Mouse (Mus musculus) lung, postnatal 4 days (tissue): ENCODE measurements at regions not wholly inside any gene's neighbourhood (a gene's known extent, or its start where the extent isn't known, plus 50 kb on each side); places are given as distances from the start of the nearest gene placed in this dataset.

Experiments used
- DNase-seq, 2 experiments: peaks; one replicate each; pipeline ENCODE4 v3.0.0; 2021

DNA sequence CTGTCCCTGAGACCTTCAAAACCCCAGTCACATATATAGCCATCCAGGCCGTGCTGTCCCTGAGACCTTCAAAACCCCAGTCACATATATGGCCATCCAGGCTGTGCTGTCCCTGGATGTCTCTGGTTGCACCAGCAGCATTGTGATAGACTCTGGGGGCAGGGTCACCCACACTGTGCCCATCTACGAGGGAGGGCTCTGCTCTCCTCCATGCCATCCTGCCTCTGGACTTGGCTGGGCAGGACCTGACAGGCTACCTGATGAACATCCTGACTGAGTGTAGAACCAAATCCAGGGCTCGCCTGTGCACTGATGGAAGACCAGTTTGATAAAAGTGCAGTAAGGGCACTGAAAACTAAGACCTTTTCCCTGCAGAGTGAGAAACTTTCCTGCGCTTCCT is 63.1 kb upstream of the S1pr3 start:
- no peak for DNase-seq

DNA sequence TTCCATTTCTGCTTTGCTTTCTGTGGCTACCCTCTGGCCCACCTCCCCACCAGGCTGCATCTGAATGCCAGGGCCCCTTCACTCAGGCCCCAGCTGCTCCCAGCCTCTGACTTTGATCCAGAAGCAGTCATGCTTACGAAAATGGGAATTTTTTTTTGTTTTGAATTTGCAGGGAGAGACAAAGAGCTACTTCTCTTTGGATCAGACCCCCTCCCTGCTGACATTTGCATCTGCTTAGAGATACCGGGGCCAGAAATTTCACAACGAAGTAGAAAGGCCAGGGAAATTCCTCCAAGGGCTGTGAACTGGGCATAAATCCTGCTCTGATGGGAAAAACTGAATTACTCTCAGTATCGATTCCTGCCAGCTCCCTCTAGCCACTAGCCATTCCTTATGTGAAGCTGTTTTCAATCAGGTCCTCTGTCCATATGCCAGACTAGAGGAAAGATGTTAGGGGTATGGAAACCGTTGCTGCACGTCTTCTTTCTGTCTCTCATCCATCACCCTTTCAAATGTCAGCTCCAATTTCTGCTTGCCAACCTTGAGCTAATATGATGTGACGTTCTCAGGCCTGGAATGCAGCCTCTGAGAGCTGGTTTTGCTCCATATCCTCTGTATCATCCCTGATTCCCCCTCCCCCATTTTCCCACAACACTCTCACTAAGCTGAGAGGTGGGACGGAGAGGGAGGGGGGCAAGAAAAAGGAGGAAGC is 62.4 kb upstream of the S1pr3 start:
- peak in 1 of 2 experiments; percentile 42 for DNase-seq

DNA sequence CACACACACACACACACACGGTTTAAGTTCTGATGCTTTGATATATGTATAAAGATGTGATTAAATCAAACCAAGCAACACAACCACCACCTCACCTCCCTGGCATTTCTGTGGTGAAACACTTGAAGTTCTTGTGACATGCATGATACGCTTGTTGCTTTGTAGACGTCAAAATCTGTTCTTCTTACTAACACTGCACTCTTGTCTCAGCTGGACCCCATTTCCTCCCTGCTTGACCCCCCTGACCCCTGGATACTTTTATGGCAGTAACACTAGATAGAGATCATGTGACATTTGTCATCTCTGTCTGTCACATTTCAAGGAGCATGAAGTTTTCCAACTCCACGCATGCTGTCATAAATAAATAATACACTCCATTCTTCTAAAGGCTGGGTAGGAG is 59.7 kb upstream of the S1pr3 start:
- no peak for DNase-seq

DNA sequence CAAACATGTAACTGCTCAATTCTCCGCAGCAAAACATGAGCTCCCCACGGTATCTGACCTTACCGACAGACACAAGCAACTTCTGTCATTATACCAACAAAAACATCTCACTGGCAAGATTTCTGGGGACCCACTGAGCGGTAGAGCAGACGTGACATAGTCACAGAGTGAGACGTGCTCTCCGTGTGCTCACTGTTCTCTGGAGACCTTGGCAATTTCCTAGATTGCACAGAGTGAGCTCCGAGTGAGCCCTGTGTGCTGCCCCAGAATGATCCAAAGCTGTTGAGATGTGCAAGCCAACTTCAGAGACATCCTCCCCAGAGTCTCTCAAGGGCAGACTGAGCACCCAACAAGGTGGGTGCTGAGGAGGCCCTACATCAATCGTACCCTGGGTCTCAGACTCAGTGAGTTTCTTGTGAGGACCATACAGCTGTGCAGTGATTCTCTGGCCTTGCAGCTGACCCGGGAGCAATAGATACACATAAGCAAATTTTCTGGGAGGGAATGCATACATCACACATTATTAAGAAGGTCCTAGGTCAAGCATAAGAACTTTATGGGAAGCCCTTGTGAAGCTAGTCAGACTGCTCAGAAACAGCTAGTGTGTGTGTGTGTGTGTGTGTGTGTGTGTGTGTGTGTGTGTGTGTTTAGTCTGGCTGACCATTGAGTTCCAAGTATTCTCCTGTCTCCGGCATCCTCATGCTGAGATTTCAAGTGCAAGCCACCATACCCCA is 58.5 kb upstream of the S1pr3 start:
- DNase-seq = no peak

DNA sequence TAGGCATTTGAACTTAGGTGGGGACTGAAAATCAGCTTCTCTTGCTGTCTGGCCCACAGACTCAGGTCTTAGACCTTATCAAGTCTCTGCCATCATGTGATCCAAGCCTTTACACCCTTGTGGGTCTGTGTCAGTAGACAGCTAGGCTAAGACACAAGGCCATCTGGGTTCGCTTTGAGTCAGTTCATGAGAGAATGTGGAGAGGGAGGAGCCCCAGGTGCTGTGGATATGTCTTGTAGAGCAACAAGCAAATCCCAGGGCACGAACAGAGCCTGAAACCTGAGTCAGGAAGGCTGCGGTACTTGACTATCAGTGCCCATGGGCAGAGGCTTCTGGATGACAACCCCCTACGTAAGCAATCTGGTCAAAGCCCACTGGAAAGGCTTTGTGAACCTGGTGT is 55.6 kb upstream of the S1pr3 start:
- no peak for DNase-seq

DNA sequence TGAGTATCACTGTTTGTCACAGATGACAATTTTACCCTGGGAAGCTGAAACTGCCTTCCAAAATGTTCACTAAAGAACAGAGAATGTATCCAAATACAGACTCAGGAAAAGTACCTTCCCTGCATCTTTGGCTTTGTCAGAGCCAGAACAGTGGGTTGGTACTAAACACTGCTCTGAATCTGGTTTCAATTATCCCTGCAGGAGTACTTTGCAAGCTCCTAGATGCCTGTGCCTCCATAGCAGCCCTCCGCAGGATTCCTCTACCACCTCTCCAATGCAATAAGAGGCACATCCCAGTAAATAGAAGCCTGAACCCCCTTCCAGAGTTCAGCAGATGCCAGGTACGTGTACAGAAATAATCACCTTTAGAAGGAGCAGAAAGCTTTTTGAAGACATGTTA is 52.9 kb upstream of the S1pr3 start:
- no peak for DNase-seq
